Mouse (Mus musculus) heart, embryonic 16.5 days (tissue): Measurements from ENCODE around the gene Grin2b. TPM values are rescaled to one million over a fixed set of nuclear protein-coding genes. Genes with fewer than 3 reads are reported as not detected.

Experiments
- ATAC-seq: fragments of 200-750 bp; cut with Nextera tagmentation; replicated peaks from 2 replicates; pipeline ENCODE4 v1.8.0; 2017; ENCODE audit warnings: moderate number of reproducible peaks; ENCODE audit not compliant: insufficient read depth, low FRiP score; ENCODE audit errors: extremely low read depth
- H3K27ac ChIP-seq: fragments of 300-500 bp; sonication (generic); 2 replicates; pipeline ENCODE4 v1.5.1; 2014; ENCODE audit warnings: mild to moderate bottlenecking, low read length, control low read depth, moderate library complexity
- H3K27me3 ChIP-seq: fragments of 300-500 bp; sonication (generic); 2 replicates; pipeline ENCODE4 v1.6.1; 2014; ENCODE audit warnings: low read length, mixed read lengths; ENCODE audit not compliant: control insufficient read depth, insufficient read depth
- H3K36me3 ChIP-seq: fragments of 300-500 bp; sonication (generic); 2 replicates; pipeline ENCODE4 v1.6.1; 2014; ENCODE audit not compliant: control insufficient read depth, insufficient read depth
- H3K4me1 ChIP-seq: fragments of 300-500 bp; sonication (generic); 2 replicates; pipeline ENCODE4 v1.6.1; 2014; ENCODE audit warnings: low read length, mixed read lengths; ENCODE audit not compliant: control insufficient read depth, insufficient read depth
- H3K4me2 ChIP-seq: fragments of 300-500 bp; sonication (generic); 2 replicates; pipeline ENCODE4 v1.6.1; 2014; ENCODE audit warnings: low read depth, mild to moderate bottlenecking, control low read depth, low read length
- H3K4me3 ChIP-seq: fragments of 300-500 bp; sonication (generic); 2 replicates; pipeline ENCODE4 v1.5.1; 2014; ENCODE audit warnings: mild to moderate bottlenecking, control low read depth, low read length
- H3K9ac ChIP-seq: fragments of 300-500 bp; sonication (generic); 2 replicates; pipeline ENCODE4 v1.6.1; 2014; ENCODE audit warnings: low read length, control low read depth
- H3K9me3 ChIP-seq: fragments of 300-500 bp; sonication (generic); replicated peaks from 2 replicates; pipeline ENCODE4 v1.6.1; 2016; ENCODE audit warnings: low read length; ENCODE audit not compliant: control insufficient read depth
- WGBS: fragments of 180-500 bp; shearing (Covaris S2); extraction: QIAGEN DNeasy Blood & Tissue Kit; methylation state at CpG from one replicate; pipeline ENCODE4 v1.1.7; 2014; 5-methylcytosine and 5-hydroxymethylcytosine counted together
- polyA plus RNA-seq: library from polyadenylated mRNA; unstranded; fragments of >200 nt; fragmentation: Nextera tagmentation; extraction: Ambion mirVana; gene quantifications from 2 replicates; pipeline ENCODE4 v1.2.1, GENCODE M21; 2015

The Grin2b gene
- polyA plus RNA-seq, 1 experiment from 2014 or later, result under 0.01 TPM

GRCm38 (mm10) chr6:135912114-135912513, 261.2 kb downstream of the Grin2b start:
- no peaks in the 10 kb centered on the region for H3K36me3 ChIP-seq
- 0 out of 2 replicates have a peak, but pooled peaks cover 5% of the 10 kb centered on the region for H3K4me1 ChIP-seq
- H3K4me2 ChIP-seq, result no peak overlapping the region
- WGBS, result 63% methylated on average over 3 of the region's 3 CpGs
- peaks cover 2% of the 10 kb centered on the region; the same call in 1 of the 2 replicates for H3K9me3 ChIP-seq
- no peak overlapping the region for H3K4me3 ChIP-seq
- H3K9ac ChIP-seq, result no peak overlapping the region
- H3K27ac ChIP-seq, result no peak overlapping the region
- no peak for ATAC-seq
- peaks cover 3% of the 10 kb centered on the region; the same call in 1 of the 2 replicates for H3K27me3 ChIP-seq

DNA sequence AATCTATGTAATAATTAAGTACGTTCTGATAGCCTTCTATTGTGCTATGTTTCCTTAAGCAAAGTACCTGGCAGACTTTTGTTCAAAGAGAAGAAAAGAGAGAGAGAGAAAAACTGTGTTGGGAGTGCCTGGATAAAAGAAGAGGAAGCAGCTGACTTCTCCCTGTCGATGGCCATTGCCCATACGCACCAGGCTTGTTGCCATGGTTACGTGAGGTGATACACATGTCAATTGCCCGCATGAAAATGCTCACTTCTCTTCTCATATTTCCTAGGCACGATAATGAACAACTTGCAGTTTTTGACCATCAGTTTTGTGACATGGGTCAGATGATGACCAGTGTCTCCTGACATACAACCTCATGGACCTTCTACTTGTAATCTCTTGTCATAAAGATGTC, 262.2 kb downstream of the Grin2b start:
- Histone ChIP-seq H3K36me3 (no peaks in the 10 kb centered on the region), H3K27ac (no peak overlapping the region), H3K4me3 (no peak overlapping the region), H3K27me3 (peaks cover 3% of the 10 kb centered on the region; the same call in 1 of the 2 replicates), H3K4me1 (0 out of 2 replicates have a peak, but pooled peaks cover 5% of the 10 kb centered on the region), H3K9ac (no peak overlapping the region), H3K9me3 (peaks cover 2% of the 10 kb centered on the region; the same call in 1 of the 2 replicates), H3K4me2 (no peak overlapping the region)
- 76% methylated on average over 6 of the region's 6 CpGs for WGBS
- ATAC-seq, result no peak

GRCm38 (mm10) chr6:135907540-135908320, 265.6 kb downstream of the Grin2b start:
- Histone ChIP-seq H3K4me3 (no peak overlapping the region), H3K9me3 (no peaks in the 10 kb centered on the region), H3K27me3 (peaks cover 3% of the 10 kb centered on the region; the same call in 1 of the 2 replicates), H3K9ac (no peak overlapping the region), H3K4me1 (peaks cover 8% of the 10 kb centered on the region; the same call in 1 of the 2 replicates), H3K4me2 (no peak overlapping the region), H3K27ac (no peak overlapping the region), H3K36me3 (no peaks in the 10 kb centered on the region)
- ATAC-seq, result peak; percentile 52; the same call in 1 of the 2 replicates
- 21% methylated on average over 20 of the region's 20 CpGs for whole genome bisulfite sequencing

DNA sequence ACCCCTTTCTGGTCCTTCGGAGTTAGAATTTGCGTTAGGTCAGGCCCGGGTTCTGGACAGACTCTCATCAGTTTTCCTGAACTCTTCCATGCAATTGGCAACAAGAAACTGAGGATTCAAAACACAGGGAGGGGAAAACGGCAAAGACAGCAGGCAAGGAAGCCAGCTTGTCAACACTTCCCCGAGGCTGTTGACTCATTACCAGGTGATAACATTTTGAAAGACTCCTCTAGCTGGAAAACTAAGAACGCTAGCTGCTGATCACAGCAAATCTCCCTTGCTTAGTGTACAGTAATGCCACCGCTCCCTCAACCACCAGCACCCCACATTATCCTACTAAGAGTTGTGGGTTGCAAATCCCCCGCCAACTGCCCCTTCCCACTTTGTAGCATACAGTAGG, 266.2 kb downstream of the Grin2b start:
- H3K27ac ChIP-seq, result no peak overlapping the region
- WGBS, result 40% methylated on average over 8 of the region's 8 CpGs
- no peaks in the 10 kb centered on the region for H3K9me3 ChIP-seq
- ATAC-seq, result no peak
- H3K4me1 ChIP-seq, result peaks cover 8% of the 10 kb centered on the region; the same call in 1 of the 2 replicates
- no peaks in the 10 kb centered on the region for H3K36me3 ChIP-seq
- no peak overlapping the region for H3K4me3 ChIP-seq
- peaks cover 3% of the 10 kb centered on the region; the same call in 1 of the 2 replicates for H3K27me3 ChIP-seq
- no peak overlapping the region for H3K9ac ChIP-seq
- no peak overlapping the region for H3K4me2 ChIP-seq

GRCm38 (mm10) chr6:135904391-135904790, 268.9 kb downstream of the Grin2b start:
- H3K4me3 ChIP-seq, result no peak overlapping the region
- no peak overlapping the region for H3K4me2 ChIP-seq
- H3K36me3 ChIP-seq, result no peaks in the 10 kb centered on the region
- no peaks in the 10 kb centered on the region for H3K9me3 ChIP-seq
- H3K9ac ChIP-seq, result no peak overlapping the region
- WGBS, result 39% methylated on average over 5 of the region's 5 CpGs
- peaks cover 8% of the 10 kb centered on the region; the same call in 1 of the 2 replicates for H3K4me1 ChIP-seq
- ATAC-seq, result no peak; the same call in 1 of the 2 replicates
- no peak overlapping the region for H3K27ac ChIP-seq
- peaks cover 3% of the 10 kb centered on the region; the same call in 1 of the 2 replicates for H3K27me3 ChIP-seq

DNA sequence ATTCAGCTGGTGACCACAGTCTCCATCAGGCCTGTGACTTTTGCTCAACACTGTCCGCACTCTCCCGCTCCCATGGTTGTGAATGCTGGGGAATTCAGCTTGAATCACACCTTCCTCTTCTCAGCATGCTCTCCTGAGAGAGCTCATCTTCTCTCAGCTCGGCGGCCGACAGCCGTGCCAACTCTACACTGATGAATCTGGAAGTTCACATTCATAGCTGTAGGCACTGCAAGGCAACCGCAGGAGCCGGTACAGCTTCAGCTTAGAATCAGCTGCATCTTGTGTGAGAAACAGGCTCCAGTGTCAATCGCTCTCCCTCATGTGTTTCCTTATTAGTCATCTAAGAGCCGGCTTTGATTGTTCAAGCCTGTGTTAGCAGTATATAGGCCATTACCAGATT, 272.9 kb downstream of the Grin2b start:
- Histone ChIP-seq H3K4me2 (no peak overlapping the region), H3K4me3 (no peak overlapping the region), H3K4me1 (peaks cover 3% of the 10 kb centered on the region; the same call in 1 of the 2 replicates), H3K9ac (no peak overlapping the region), H3K36me3 (no peaks in the 10 kb centered on the region), H3K27ac (no peak overlapping the region), H3K27me3 (no peaks in the 10 kb centered on the region; the same call in 1 of the 2 replicates), H3K9me3 (no peaks in the 10 kb centered on the region)
- ATAC-seq, result no peak
- 70% methylated on average over 10 of the region's 10 CpGs for WGBS

DNA sequence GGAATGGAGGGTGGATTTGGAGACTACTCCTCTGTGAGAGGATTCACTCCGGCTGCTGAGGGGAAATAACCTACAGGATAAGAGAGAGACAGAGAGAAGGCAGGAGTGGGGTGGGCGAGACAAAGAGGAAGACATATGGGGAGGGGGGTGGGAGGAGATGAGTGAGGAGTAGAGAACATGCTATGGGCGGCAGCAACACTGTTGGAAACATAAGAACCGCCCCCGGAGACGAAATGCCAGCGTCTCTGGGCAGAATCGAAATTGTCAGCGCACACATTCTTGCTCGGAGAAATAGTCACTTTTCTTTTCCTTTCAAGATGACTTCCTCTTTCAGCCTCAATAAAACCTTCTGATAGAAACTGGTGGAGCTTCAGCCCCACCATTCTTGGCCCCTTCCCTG, 274.1 kb downstream of the Grin2b start:
- Histone ChIP-seq H3K27ac (no peak overlapping the region), H3K36me3 (no peaks in the 10 kb centered on the region), H3K9ac (no peak overlapping the region), H3K4me1 (0 out of 2 replicates have a peak, but pooled peaks cover under 1% of the 10 kb centered on the region), H3K9me3 (no peaks in the 10 kb centered on the region), H3K27me3 (no peaks in the 10 kb centered on the region; the same call in 1 of the 2 replicates), H3K4me2 (no peak overlapping the region), H3K4me3 (no peak overlapping the region)
- no peak for ATAC-seq
- 69% methylated on average over 10 of the region's 10 CpGs for WGBS

GRCm38 (mm10) chr6:135894793-135895228, 278.5 kb downstream of the Grin2b start:
- Histone ChIP-seq H3K4me2 (no peak overlapping the region), H3K4me1 (no peaks in the 10 kb centered on the region), H3K36me3 (no peaks in the 10 kb centered on the region), H3K9ac (no peak overlapping the region), H3K27me3 (no peaks in the 10 kb centered on the region), H3K9me3 (no peaks in the 10 kb centered on the region), H3K4me3 (no peak overlapping the region), H3K27ac (no peak overlapping the region)
- WGBS, result 53% methylated on average over 1 of the region's 1 CpGs
- ATAC-seq, result no peak

- no peaks in the 10 kb centered on the region for H3K4me1 ChIP-seq
- H3K9ac ChIP-seq, result no peak overlapping the region
- no peak overlapping the region for H3K4me2 ChIP-seq
- ATAC-seq, result no peak
- 61% methylated on average over 5 of the region's 5 CpGs for WGBS
- H3K27me3 ChIP-seq, result no peaks in the 10 kb centered on the region
- H3K4me3 ChIP-seq, result no peak overlapping the region
- no peak overlapping the region for H3K27ac ChIP-seq
- no peaks in the 10 kb centered on the region for H3K9me3 ChIP-seq
- H3K36me3 ChIP-seq, result no peaks in the 10 kb centered on the region
Measured at GRCm38 (mm10) chr6:135882611-135883010, 290.7 kb downstream of the Grin2b start.
